Mouse (Mus musculus): ENCODE data around the gene Krtap29-1.

- TF ChIP-seq GATA1 (IDR thresholded peaks at IDR 0.05; ENCODE audit: low read length) = no peak
- no peak for TF ChIP-seq TAL1 (IDR thresholded peaks at IDR 0.05; ENCODE audit: low read length)
Measured at GRCm38 (mm10) chr11:99978953-99979352, at the start of gene Krtap29-1.

Data from erythroblast, embryonic 14.5 days (primary cell).